Mouse (Mus musculus): ENCODE measurements around the gene Pidd1. TPM values are rescaled to one million over a fixed set of nuclear protein-coding genes. Genes with fewer than 3 reads are reported as not detected.
"Not testable (repeated sequence)": the region's sequence is repeated elsewhere in the genome, so short reads cannot be mapped to it uniquely, and the experiment has no call there.

The Pidd1 gene
- polyA plus RNA-seq, 1 experiment from 2014 or later: 15.7 TPM

- no peak for DNase-seq (ENCODE audit: low spot score)
- H3K36me3 ChIP-seq (ENCODE audit: control insufficient read depth, insufficient read depth, low read length): peaks cover 11% of the 10 kb centered on the region; the same call in 1 of the 2 replicates
- no peak overlapping the region for H3K4me3 ChIP-seq (ENCODE audit: low read depth, low read length)
- H3K9me3 ChIP-seq (ENCODE audit: control insufficient read depth, low read length): no peaks in the 10 kb centered on the region
- no peak overlapping the region for H3K9ac ChIP-seq (ENCODE audit: low read length)
- no peak overlapping the region for H3K27ac ChIP-seq (replicated peaks; ENCODE audit: low read depth, low read length)
- no peak for ATAC-seq (ENCODE audit: insufficient number of reproducible peaks, low FRiP score, low TSS enrichment, low read depth)
- H3K4me1 ChIP-seq (ENCODE audit: control insufficient read depth, insufficient read depth, low read length): peaks cover 17% of the 10 kb centered on the region
- no peaks in the 10 kb centered on the region for H3K27me3 ChIP-seq (ENCODE audit: control insufficient read depth, insufficient read depth, low read length)
- H3K4me2 ChIP-seq (ENCODE audit: low read depth, severe bottlenecking): no peak overlapping the region
These were observed 8.1 kb upstream of the Pidd1 start for GRCm38 (mm10) chr7:141451928-141452327.

GRCm38 (mm10) chr7:141447110-141447991, 3.5 kb upstream of the Pidd1 start, which contains the start of gene Rplp2:
Rplp2 (plus strand) TSS chr7:141447370.
- H3K27ac ChIP-seq (replicated peaks; ENCODE audit: low read depth, low read length): no peak within 1 kb of the TSS
- H3K4me1 ChIP-seq (ENCODE audit: control insufficient read depth, insufficient read depth, low read length): peaks cover 18% of the 10 kb centered on the region
- no peaks in the 10 kb centered on the region for H3K9me3 ChIP-seq (ENCODE audit: control insufficient read depth, low read length)
- DNase-seq (ENCODE audit: low spot score) (peak; percentile 92), ATAC-seq (ENCODE audit: insufficient number of reproducible peaks, low FRiP score, low TSS enrichment, low read depth) (peak; percentile 87)
- H3K4me3 ChIP-seq (ENCODE audit: low read depth, low read length): peak within 1 kb of the TSS; percentile 86
- H3K36me3 ChIP-seq (ENCODE audit: control insufficient read depth, insufficient read depth, low read length): peaks cover 11% of the 10 kb centered on the region; the same call in 1 of the 2 replicates
- peak within 1 kb of the TSS; percentile 90 for H3K9ac ChIP-seq (ENCODE audit: low read length)
- H3K4me2 ChIP-seq (ENCODE audit: low read depth, severe bottlenecking): peak within 1 kb of the TSS; percentile 59
- no peaks in the 10 kb centered on the region for H3K27me3 ChIP-seq (ENCODE audit: control insufficient read depth, insufficient read depth, low read length)
- WGBS: under 1% methylated on average over 63 of the region's 63 CpGs

- not testable (repeated sequence) for H3K9ac ChIP-seq (ENCODE audit: low read length); ATAC-seq (ENCODE audit: insufficient number of reproducible peaks, low FRiP score, low TSS enrichment, low read depth); H3K9me3 ChIP-seq (ENCODE audit: control insufficient read depth, low read length); DNase-seq (ENCODE audit: low spot score); H3K27ac ChIP-seq (replicated peaks; ENCODE audit: low read depth, low read length); H3K27me3 ChIP-seq (ENCODE audit: control insufficient read depth, insufficient read depth, low read length)
- peak overlapping the region; percentile 59; the same call in 1 of the 2 replicates for H3K4me2 ChIP-seq (ENCODE audit: low read depth, severe bottlenecking)
- peak overlapping the region; percentile 86; the same call in 1 of the 2 replicates for H3K4me3 ChIP-seq (ENCODE audit: low read depth, low read length)
- H3K36me3 ChIP-seq (ENCODE audit: control insufficient read depth, insufficient read depth, low read length): peaks cover 11% of the 10 kb centered on the region; the same call in 1 of the 2 replicates
- WGBS: 82% methylated on average over 3 of the region's 3 CpGs
- H3K4me1 ChIP-seq (ENCODE audit: control insufficient read depth, insufficient read depth, low read length): peaks cover 26% of the 10 kb centered on the region
These were observed 2.5 kb upstream of the Pidd1 start for GRCm38 (mm10) chr7:141446374-141446773.

GRCm38 (mm10) chr7:141443081-141443821, 574 bp downstream of the Pidd1 start:
- peak overlapping the region; percentile 37 for H3K4me3 ChIP-seq (ENCODE audit: low read depth, low read length)
- H3K4me1 ChIP-seq (ENCODE audit: control insufficient read depth, insufficient read depth, low read length): peaks cover 20% of the 10 kb centered on the region
- DNase-seq (ENCODE audit: low spot score) (peak; percentile 61), ATAC-seq (ENCODE audit: insufficient number of reproducible peaks, low FRiP score, low TSS enrichment, low read depth) (no peak)
- no peaks in the 10 kb centered on the region for H3K27me3 ChIP-seq (ENCODE audit: control insufficient read depth, insufficient read depth, low read length)
- peak overlapping the region; percentile 79 for H3K4me2 ChIP-seq (ENCODE audit: low read depth, severe bottlenecking)
- H3K36me3 ChIP-seq (ENCODE audit: control insufficient read depth, insufficient read depth, low read length): peaks cover 20% of the 10 kb centered on the region
- WGBS: 22% methylated on average over 12 of the region's 12 CpGs
- H3K27ac ChIP-seq (replicated peaks; ENCODE audit: low read depth, low read length): peak overlapping the region; percentile 39; the same call in 1 of the 2 replicates
- H3K9ac ChIP-seq (ENCODE audit: low read length): peak overlapping the region; percentile 75
- no peaks in the 10 kb centered on the region for H3K9me3 ChIP-seq (ENCODE audit: control insufficient read depth, low read length)

GRCm38 (mm10) chr7:141442199-141442598, 1.6 kb downstream of the Pidd1 start:
- H3K4me2 ChIP-seq (ENCODE audit: low read depth, severe bottlenecking): peak overlapping the region; percentile 79
- no peak for ATAC-seq (ENCODE audit: insufficient number of reproducible peaks, low FRiP score, low TSS enrichment, low read depth)
- 0 out of 2 replicates have a peak overlapping the region, but pooled peaks have one; percentile 4 for H3K9ac ChIP-seq (ENCODE audit: low read length)
- no peak overlapping the region for H3K27ac ChIP-seq (replicated peaks; ENCODE audit: low read depth, low read length)
- H3K4me3 ChIP-seq (ENCODE audit: low read depth, low read length): no peak overlapping the region
- peaks cover 19% of the 10 kb centered on the region for H3K4me1 ChIP-seq (ENCODE audit: control insufficient read depth, insufficient read depth, low read length)
- no peaks in the 10 kb centered on the region for H3K27me3 ChIP-seq (ENCODE audit: control insufficient read depth, insufficient read depth, low read length)
- no peak for DNase-seq (ENCODE audit: low spot score)
- no peaks in the 10 kb centered on the region for H3K9me3 ChIP-seq (ENCODE audit: control insufficient read depth, low read length)
- 87% methylated on average over 13 of the region's 13 CpGs for WGBS
- peaks cover 20% of the 10 kb centered on the region for H3K36me3 ChIP-seq (ENCODE audit: control insufficient read depth, insufficient read depth, low read length)

- ATAC-seq (ENCODE audit: insufficient number of reproducible peaks, low FRiP score, low TSS enrichment, low read depth) (no peak), DNase-seq (ENCODE audit: low spot score) (no peak)
- WGBS: 94% methylated on average over 9 of the region's 9 CpGs
- Histone ChIP-seq H3K4me3 (ENCODE audit: low read depth, low read length) (no peak overlapping the region), H3K9me3 (ENCODE audit: control insufficient read depth, low read length) (no peaks in the 10 kb centered on the region), H3K4me1 (ENCODE audit: control insufficient read depth, insufficient read depth, low read length) (peaks cover 21% of the 10 kb centered on the region), H3K27me3 (ENCODE audit: control insufficient read depth, insufficient read depth, low read length) (no peaks in the 10 kb centered on the region), H3K4me2 (ENCODE audit: low read depth, severe bottlenecking) (no peak overlapping the region; the same call in 1 of the 2 replicates), H3K9ac (ENCODE audit: low read length) (no peak overlapping the region), H3K36me3 (ENCODE audit: control insufficient read depth, insufficient read depth, low read length) (peaks cover 20% of the 10 kb centered on the region), H3K27ac (replicated peaks; ENCODE audit: low read depth, low read length) (no peak overlapping the region)
These were observed 2.4 kb downstream of the Pidd1 start for GRCm38 (mm10) chr7:141441460-141441859.

GRCm38 (mm10) chr7:141440613-141441012, 3.2 kb downstream of the Pidd1 start:
- Histone ChIP-seq H3K27me3 (ENCODE audit: control insufficient read depth, insufficient read depth, low read length) (no peaks in the 10 kb centered on the region), H3K9me3 (ENCODE audit: control insufficient read depth, low read length) (no peaks in the 10 kb centered on the region), H3K4me2 (ENCODE audit: low read depth, severe bottlenecking) (no peak overlapping the region), H3K9ac (ENCODE audit: low read length) (no peak overlapping the region), H3K36me3 (ENCODE audit: control insufficient read depth, insufficient read depth, low read length) (peaks cover 20% of the 10 kb centered on the region), H3K4me1 (ENCODE audit: control insufficient read depth, insufficient read depth, low read length) (peaks cover 21% of the 10 kb centered on the region), H3K4me3 (ENCODE audit: low read depth, low read length) (no peak overlapping the region), H3K27ac (replicated peaks; ENCODE audit: low read depth, low read length) (no peak overlapping the region)
- peak; percentile 51 for DNase-seq (ENCODE audit: low spot score)
- ATAC-seq (ENCODE audit: insufficient number of reproducible peaks, low FRiP score, low TSS enrichment, low read depth): no peak
- WGBS: 36% methylated on average over 6 of the region's 6 CpGs

GRCm38 (mm10) chr7:141439811-141440210, 4.0 kb downstream of the Pidd1 start:
- no peak for DNase-seq (ENCODE audit: low spot score)
- Histone ChIP-seq H3K9ac (ENCODE audit: low read length) (no peak overlapping the region), H3K36me3 (ENCODE audit: control insufficient read depth, insufficient read depth, low read length) (peaks cover 20% of the 10 kb centered on the region), H3K27ac (replicated peaks; ENCODE audit: low read depth, low read length) (no peak overlapping the region), H3K9me3 (ENCODE audit: control insufficient read depth, low read length) (no peaks in the 10 kb centered on the region), H3K4me1 (ENCODE audit: control insufficient read depth, insufficient read depth, low read length) (peaks cover 23% of the 10 kb centered on the region), H3K27me3 (ENCODE audit: control insufficient read depth, insufficient read depth, low read length) (no peaks in the 10 kb centered on the region), H3K4me3 (ENCODE audit: low read depth, low read length) (no peak overlapping the region), H3K4me2 (ENCODE audit: low read depth, severe bottlenecking) (no peak overlapping the region)
- 95% methylated on average over 11 of the region's 11 CpGs for WGBS
- ATAC-seq (ENCODE audit: insufficient number of reproducible peaks, low FRiP score, low TSS enrichment, low read depth): no peak

Data from limb, embryonic 11.5 days (tissue).